Mouse (Mus musculus): ENCODE data around the gene Il11. TPM values are rescaled to one million over a fixed set of nuclear protein-coding genes. Genes with fewer than 3 reads are reported as not detected.

The Il11 gene
- polyA plus RNA-seq, 1 experiment from 2014 or later: 0.39 TPM

DNA sequence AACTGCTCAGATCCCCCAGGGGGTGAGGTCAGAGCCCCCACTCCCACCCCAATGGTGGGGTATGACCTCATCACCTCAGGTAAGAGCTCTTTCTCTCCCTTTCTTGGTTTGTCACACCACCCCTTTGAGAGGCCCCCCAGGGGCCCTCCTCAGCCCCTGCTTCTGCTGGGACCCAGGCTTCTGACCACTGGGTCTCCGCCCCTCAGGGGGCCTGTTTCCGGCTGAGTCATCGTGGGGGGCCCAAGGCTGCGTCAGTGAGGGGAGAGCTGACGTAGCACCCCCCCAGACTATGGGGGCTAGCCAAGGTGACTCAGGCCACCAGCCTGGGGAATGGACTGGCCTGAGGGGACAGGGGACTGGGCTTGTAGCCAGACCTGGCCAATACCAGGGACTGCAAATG is 2.7 kb downstream of the Il11 start:
- H3K27me3 ChIP-seq: peaks cover 63% of the 10 kb centered on the region
- no peak overlapping the region for H3K4me2 ChIP-seq (replicated peaks)
- 29% methylated on average over 5 of the region's 5 CpGs for WGBS
- H3K27ac ChIP-seq: no peak overlapping the region
- no peak overlapping the region for H3K9ac ChIP-seq
- no peak overlapping the region for H3K4me3 ChIP-seq
- peaks cover 6% of the 10 kb centered on the region; the same call in 1 of the 2 replicates for H3K9me3 ChIP-seq
- no peak for ATAC-seq (ENCODE audit: low FRiP score, low read depth)
- peaks cover 16% of the 10 kb centered on the region for H3K4me1 ChIP-seq
- no peaks in the 10 kb centered on the region for H3K36me3 ChIP-seq

DNA sequence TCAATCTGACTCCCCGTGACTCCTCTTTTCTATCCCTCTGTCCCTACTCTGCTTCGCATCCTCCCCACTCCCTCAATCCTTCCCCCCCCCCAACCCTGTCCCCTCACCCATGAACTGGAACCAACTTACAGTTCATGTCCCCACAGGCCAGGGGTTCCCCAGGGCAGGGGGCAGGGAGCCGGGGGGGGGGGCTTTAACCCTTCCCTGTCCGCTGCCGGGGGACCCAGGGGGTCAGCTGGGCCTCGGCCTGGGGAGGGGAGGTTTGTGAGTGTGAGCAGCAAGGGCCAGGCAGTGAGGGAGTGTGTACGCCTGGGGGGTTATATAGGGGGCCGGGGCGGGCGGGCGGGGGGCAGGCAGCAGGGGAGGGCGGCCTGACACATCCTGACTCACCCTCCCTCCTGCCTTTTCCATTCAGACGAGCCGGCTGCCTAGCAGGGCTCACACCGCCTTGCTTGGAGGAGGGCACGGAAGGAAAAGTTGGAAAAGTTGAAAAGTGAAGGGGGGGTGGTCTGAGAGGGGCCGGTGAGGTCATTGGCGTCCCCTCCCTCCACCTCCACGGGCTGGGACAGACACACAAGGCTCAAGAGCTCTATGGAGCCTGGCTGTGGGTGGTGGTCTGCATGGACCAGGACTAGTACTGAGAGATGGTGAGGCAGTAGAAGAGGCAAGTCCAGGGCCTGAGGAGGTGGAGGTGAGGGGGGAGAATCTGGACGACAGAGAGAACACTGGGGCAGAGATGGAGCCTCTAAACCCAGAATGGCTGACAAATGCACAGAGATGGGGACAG is 4.6 kb downstream of the Il11 start:
- no peak for ATAC-seq (ENCODE audit: low FRiP score, low read depth)
- Histone ChIP-seq H3K27me3 (peaks cover 73% of the 10 kb centered on the region), H3K4me1 (peaks cover 16% of the 10 kb centered on the region), H3K9ac (no peak overlapping the region), H3K27ac (no peak overlapping the region), H3K36me3 (no peaks in the 10 kb centered on the region), H3K9me3 (peaks cover 6% of the 10 kb centered on the region; the same call in 1 of the 2 replicates), H3K4me2 (replicated peaks) (peak overlapping the region; percentile 65), H3K4me3 (no peak overlapping the region)
- 7% methylated on average over 20 of the region's 20 CpGs for WGBS

DNA sequence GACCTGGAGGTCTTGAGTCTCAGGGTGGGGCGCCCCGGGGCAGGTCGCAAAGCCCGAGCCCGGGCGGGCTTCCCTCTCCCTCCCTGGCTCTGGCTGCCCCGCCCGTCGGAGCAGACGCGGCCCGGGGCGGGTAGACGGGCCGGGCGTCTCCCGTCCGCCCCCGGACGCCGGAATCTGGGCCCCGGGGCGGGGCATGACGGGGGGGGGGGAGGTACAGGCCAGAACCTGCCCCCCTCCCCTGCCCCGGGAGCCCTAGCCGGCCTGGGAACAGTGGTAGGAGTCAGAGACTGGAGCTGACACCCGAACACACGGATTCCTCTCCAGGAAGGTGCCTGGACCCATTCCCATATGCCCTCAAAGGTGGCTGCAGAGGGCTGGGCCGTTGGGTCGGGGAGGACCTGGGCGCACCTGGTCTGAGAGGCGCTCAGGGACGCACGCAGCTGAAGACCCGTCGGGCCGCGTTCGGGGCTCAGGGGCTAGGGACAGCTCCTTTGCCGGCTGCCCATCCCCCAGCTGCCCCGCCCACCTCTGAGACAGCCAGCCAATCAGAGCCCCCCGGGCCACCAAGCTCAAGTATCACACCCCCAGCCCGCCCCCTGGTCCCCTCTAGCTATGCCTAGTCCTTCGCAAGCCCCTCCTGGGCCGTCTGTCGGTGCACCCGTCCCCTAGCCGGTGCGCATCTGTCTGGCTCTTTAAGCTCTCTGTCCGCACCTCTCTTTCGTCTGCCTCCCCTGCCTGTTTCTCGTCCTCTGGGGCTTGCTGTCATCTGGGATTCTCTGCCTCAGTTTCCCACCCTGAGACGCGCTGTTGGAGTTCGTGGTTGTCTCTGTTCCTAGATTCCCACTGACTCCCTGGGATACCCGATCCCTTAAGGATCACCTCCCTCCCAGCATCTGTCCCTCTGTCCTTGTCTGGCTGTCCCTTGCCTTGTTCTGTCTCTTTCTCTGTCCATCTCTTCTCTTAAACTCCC is 5.5 kb downstream of the Il11 start:
- H3K4me3 ChIP-seq: peak overlapping the region; percentile 41
- peaks cover 16% of the 10 kb centered on the region for H3K4me1 ChIP-seq
- H3K9ac ChIP-seq: peak overlapping the region; percentile 31; the same call in 1 of the 2 replicates
- peak overlapping the region; percentile 65 for H3K4me2 ChIP-seq (replicated peaks)
- peaks cover 73% of the 10 kb centered on the region for H3K27me3 ChIP-seq
- peaks cover 6% of the 10 kb centered on the region; the same call in 1 of the 2 replicates for H3K9me3 ChIP-seq
- no peak overlapping the region for H3K27ac ChIP-seq
- H3K36me3 ChIP-seq: no peaks in the 10 kb centered on the region
- under 1% methylated on average over 45 of the region's 56 CpGs for WGBS
- ATAC-seq (ENCODE audit: low FRiP score, low read depth): peak; percentile 83

DNA sequence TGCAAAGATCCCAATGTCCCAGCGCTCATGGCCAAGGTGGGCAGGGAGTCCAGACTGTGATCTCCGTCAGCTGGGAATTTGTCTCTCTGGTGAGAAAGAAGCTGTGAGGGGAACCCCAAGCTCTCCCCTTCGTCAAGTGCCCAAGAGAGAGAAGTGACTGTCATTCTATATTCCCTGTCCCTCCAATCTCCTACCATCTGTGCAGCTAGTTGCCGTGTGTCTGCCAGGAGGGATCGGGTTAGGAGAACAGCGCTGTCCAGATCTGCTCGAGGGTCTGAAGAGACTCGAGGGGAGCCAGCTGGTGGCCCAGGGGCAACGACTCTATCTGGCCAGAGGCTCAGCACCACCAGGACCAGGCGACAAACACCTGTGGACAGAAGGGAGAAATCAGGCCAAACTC is 6.5 kb downstream of the Il11 start:
- ATAC-seq (ENCODE audit: low FRiP score, low read depth): no peak
- 51% methylated on average over 10 of the region's 10 CpGs for WGBS
- peaks cover 6% of the 10 kb centered on the region; the same call in 1 of the 2 replicates for H3K9me3 ChIP-seq

DNA sequence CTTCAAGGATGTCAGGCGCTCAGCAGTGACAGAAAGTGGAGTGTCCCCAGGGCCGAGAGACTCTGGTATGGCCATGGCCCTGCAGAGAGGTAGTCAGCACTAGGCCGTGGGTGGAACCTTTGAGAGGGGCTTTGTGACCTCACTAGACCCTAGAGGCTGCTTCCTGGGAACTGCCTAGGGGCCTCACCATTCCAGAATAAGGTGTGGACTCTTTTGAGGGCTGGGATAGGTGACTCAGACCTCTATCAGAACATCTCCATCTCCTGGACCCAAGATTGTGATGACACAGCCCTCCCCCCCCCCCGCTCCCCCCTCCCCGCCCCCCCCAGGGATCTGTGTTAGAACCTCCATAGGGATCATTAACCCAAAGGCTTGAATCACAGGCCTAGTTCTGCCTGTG is 11.5 kb downstream of the Il11 start, which contains the start of gene Fam71e2:
Fam71e2 (minus strand) TSS at position 101 of the 400 bp plus-strand sequence.
- H3K27me3 ChIP-seq: peaks cover 23% of the 10 kb centered on the region
- no peaks in the 10 kb centered on the region for H3K4me1 ChIP-seq
- H3K36me3 ChIP-seq: no peaks in the 10 kb centered on the region
- WGBS: 73% methylated on average over 3 of the region's 5 CpGs
- ATAC-seq (ENCODE audit: low FRiP score, low read depth): no peak
- no peak within 1 kb of the TSS for H3K9ac ChIP-seq
- no peak within 1 kb of the TSS for H3K27ac ChIP-seq
- H3K4me2 ChIP-seq (replicated peaks): no peak within 1 kb of the TSS
- H3K9me3 ChIP-seq: peaks cover 6% of the 10 kb centered on the region; the same call in 1 of the 2 replicates
- H3K4me3 ChIP-seq: no peak within 1 kb of the TSS

More for the DNA sequence above, 6.5 kb downstream of the Il11 start:
- no peaks in the 10 kb centered on the region for H3K36me3 ChIP-seq
- no peak overlapping the region for H3K9ac ChIP-seq
- H3K4me2 ChIP-seq (replicated peaks): no peak overlapping the region
- no peak overlapping the region for H3K4me3 ChIP-seq
- H3K27me3 ChIP-seq: peaks cover 70% of the 10 kb centered on the region
- H3K4me1 ChIP-seq: peaks cover 16% of the 10 kb centered on the region
- no peak overlapping the region for H3K27ac ChIP-seq

DNA sequence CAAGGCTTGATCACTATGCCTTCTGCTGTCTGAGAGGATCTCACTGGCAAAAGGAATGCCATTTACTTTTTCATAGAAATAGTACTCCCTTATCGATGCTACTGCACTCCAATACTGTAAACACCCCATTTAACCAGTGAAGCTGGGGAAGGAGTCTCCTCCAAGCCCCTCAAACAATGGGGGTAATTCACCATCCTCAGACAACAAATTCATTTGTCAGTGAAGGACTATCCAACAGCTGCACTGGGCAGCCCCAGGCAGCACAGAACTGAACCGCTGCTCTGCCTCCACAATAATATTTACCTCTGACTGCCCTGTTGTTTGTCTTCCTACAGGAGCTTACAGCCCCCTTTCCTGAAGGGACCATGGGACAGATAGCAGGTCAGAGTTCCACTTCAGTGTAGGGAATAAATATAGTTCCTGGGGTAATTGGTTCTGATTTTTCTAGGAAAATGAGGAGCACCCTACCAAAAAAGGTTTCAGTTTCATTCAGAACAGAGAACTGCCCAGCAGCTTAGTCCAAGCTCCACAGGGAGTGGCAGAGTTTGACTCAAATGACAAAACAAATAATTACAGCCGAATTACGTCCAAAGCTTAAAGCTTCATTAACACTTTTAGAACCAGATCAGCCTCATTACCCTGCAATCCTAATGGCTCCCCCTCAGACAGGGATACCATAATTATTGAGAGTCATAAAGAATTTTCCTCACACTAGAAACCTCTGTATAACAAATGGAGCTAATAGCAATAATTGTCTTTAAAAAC is 17.5 kb downstream of the Il11 start:
- no peak for ATAC-seq (ENCODE audit: low FRiP score, low read depth)
- no peaks in the 10 kb centered on the region for H3K36me3 ChIP-seq
- no peaks in the 10 kb centered on the region for H3K9me3 ChIP-seq
- no peak overlapping the region for H3K9ac ChIP-seq
- no peak overlapping the region for H3K4me2 ChIP-seq (replicated peaks)
- 21% methylated on average over 4 of the region's 4 CpGs for WGBS
- no peaks in the 10 kb centered on the region for H3K27me3 ChIP-seq
- no peak overlapping the region for H3K4me3 ChIP-seq
- no peaks in the 10 kb centered on the region for H3K4me1 ChIP-seq
- H3K27ac ChIP-seq: no peak overlapping the region

DNA sequence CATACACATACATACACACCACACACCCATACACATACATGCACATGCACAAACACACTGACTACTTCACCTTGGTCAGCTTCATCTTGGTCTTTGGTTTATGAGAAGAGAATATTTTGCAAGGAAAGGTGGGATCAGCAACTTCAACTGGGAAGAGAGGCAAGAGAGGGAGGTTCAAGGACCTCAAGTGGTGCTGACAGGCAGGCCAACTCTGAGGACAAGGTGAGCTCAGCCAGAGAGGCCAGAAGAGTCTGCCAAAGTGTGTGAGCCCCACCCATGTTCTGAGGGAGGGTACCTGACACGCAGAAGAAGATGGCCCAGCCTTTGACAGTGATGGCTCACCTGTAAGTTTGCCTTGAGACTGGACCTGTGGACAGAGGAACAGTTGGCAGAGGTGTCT is 23.0 kb downstream of the Il11 start:
- H3K27me3 ChIP-seq: no peaks in the 10 kb centered on the region; the same call in 1 of the 2 replicates
- H3K9ac ChIP-seq: no peak overlapping the region
- H3K4me3 ChIP-seq: no peak overlapping the region
- no peaks in the 10 kb centered on the region for H3K36me3 ChIP-seq
- 59% methylated on average over 1 of the region's 1 CpGs for WGBS
- no peak overlapping the region for H3K4me2 ChIP-seq (replicated peaks)
- no peak overlapping the region for H3K27ac ChIP-seq
- H3K4me1 ChIP-seq: no peaks in the 10 kb centered on the region
- no peak for ATAC-seq (ENCODE audit: low FRiP score, low read depth)
- H3K9me3 ChIP-seq: no peaks in the 10 kb centered on the region

DNA sequence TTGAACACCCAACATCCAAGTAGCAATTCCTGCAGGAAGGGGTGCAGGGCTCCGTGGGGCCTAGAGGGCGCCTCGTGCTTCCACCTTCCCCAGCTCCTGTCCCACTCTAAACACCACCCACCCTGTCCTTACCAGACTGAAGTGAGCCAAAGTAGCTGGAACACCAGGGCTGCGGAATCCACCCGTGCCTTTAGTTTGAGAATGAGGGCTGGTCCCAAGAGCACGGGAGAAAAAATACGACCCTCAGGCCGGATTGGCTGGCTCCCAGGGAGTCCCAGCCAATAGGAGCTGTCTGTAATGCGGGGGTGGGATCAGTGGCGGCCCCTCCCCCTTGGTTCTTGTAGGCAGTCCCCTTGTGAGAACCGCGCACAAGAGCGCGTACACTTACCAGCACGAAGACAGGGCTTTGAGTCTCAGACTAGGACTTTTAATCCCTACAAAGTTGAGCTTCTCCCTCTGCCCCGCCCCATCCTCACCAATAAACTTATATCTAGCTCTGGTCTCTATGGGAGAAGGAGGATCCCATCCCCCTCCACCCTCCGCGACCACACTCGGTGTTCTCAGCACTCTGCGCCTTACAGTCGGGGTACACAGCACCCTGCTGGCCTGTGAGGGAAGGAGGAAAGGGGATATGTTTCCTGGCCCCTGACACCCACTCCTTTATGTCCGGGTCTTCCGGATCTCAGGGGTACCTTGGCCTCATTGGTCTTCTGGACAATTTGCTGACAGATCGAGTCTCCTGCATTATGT is 29.7 kb downstream of the Il11 start, which contains the start of gene Cox6b2:
Cox6b2 (minus strand) TSS at position 274 of the 750 bp plus-strand sequence.
- Histone ChIP-seq H3K4me1 (peaks cover 21% of the 10 kb centered on the region), H3K27ac (peak within 1 kb of the TSS; percentile 53; the same call in 1 of the 2 replicates), H3K4me3 (peak within 1 kb of the TSS; percentile 47), H3K27me3 (no peaks in the 10 kb centered on the region), H3K9me3 (no peaks in the 10 kb centered on the region), H3K4me2 (replicated peaks) (peak within 1 kb of the TSS; percentile 65), H3K36me3 (peaks cover 9% of the 10 kb centered on the region), H3K9ac (peak within 1 kb of the TSS; percentile 56)
- 4% methylated on average over 24 of the region's 24 CpGs for WGBS
- ATAC-seq (ENCODE audit: low FRiP score, low read depth): peak; percentile 96

DNA sequence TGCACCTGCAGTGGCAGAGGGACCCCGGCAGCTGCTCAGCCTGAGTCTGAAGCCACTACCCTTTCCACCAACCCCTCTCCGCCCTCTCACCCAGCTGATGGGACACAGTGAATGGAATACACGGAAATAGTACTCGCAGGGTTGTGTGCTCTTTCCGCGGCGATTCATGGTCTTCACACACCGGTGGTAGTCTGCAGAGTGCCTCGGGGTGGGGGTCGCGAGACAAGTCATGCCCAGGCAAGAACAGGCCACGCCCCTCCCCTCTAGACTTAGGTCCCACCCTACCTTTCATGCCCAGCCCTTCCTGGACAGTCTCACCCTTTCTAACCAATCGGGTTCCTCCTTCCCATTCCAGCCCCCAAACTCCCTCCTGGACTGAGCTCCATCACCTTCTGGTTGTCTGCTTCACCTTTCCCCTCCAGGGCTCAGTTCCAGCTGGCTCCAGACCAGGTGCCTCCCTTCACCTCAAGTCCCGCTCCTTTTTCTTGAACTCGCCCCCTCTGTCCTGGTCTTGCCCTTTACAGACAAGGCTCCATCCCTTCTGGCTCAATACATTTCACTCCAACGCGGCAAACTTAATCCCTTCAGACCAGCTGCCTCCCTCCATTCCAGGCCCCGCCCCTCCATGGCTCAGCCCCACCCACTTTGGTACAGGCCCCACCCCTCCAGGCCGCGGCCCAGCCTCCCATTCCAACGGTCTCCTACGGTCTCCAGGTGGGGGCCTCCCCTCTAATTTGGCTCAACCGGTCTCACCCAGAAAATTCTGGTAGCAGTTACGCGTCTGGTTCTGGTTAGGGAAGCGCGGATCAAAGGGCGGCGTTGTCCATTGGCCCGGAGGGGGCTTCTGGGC is 30.5 kb downstream of the Il11 start:
- WGBS: 1% methylated on average over 30 of the region's 30 CpGs
- peaks cover 21% of the 10 kb centered on the region for H3K4me1 ChIP-seq
- H3K36me3 ChIP-seq: peaks cover 9% of the 10 kb centered on the region
- H3K27me3 ChIP-seq: no peaks in the 10 kb centered on the region
- peak overlapping the region; percentile 47 for H3K4me3 ChIP-seq
- H3K9me3 ChIP-seq: no peaks in the 10 kb centered on the region
- H3K27ac ChIP-seq: peak overlapping the region; percentile 53; the same call in 1 of the 2 replicates
- peak overlapping the region; percentile 65 for H3K4me2 ChIP-seq (replicated peaks)
- ATAC-seq (ENCODE audit: low FRiP score, low read depth): peak; percentile 81
- H3K9ac ChIP-seq: peak overlapping the region; percentile 56

DNA sequence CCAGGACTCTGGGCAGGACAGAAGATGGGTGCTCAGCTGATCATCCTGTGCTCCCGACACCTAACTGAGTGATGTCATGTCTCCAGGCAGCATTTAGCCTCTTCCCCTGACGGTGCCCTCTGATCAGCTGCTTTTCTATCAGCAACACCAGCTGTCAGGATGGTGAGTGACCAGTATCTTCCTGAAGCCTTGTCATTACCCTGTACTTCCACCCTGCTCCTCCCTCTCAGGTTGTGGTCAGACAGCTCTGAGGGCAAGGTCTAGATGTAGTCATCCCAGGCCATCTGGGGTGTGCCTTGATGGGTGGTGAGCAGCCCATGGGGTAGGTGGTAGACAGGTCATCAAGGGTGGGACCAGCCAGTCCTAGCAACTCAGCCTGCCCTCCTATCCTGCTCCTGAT is 33.5 kb downstream of the Il11 start:
- Histone ChIP-seq H3K9ac (no peak overlapping the region), H3K27me3 (no peaks in the 10 kb centered on the region), H3K36me3 (peaks cover 32% of the 10 kb centered on the region), H3K4me2 (replicated peaks) (no peak overlapping the region), H3K9me3 (no peaks in the 10 kb centered on the region), H3K27ac (no peak overlapping the region), H3K4me3 (no peak overlapping the region), H3K4me1 (peaks cover 21% of the 10 kb centered on the region)
- ATAC-seq (ENCODE audit: low FRiP score, low read depth): no peak
- WGBS: 88% methylated on average over 2 of the region's 2 CpGs
